Mouse (Mus musculus): ENCODE measurements at regions not wholly inside any gene's neighbourhood (a gene's known extent, or its start where the extent isn't known, plus 50 kb on each side); places are given as distances from the start of the nearest gene placed in this dataset.

- no peak for ATAC-seq (ENCODE audit: insufficient number of reproducible peaks, insufficient read depth, low FRiP score, low read depth)
Measured at GRCm38 (mm10) chr4:55741355-55741754, 209.1 kb upstream of the Klf4 start.

GRCm38 (mm10) chr4:55740062-55740461 is 207.8 kb upstream of the Klf4 start:
- no peak for ATAC-seq (ENCODE audit: insufficient number of reproducible peaks, insufficient read depth, low FRiP score, low read depth)
- Histone ChIP-seq H3K4me2 (ENCODE audit: low read length) (no peak overlapping the region), H3K27ac (replicated peaks in 1 of 2; ENCODE audit: control insufficient read depth in 1 of 2, insufficient read depth in 1 of 2, low read depth in 2 of 2, low read length in 2 of 2) (no peak overlapping the region), H3K27me3 (ENCODE audit: control insufficient read depth, insufficient read depth, low read length) (no peaks in the 10 kb centered on the region), H3K9me3 (ENCODE audit: control insufficient read depth, low read length) (0 out of 2 replicates have a peak, but pooled peaks cover 5% of the 10 kb centered on the region), H3K9ac (ENCODE audit: low read length) (no peak overlapping the region), H3K4me3 (ENCODE audit: control insufficient read depth in 1 of 2, insufficient read depth in 1 of 2, low read depth in 1 of 2, low read length in 2 of 2) (no peak overlapping the region), H3K36me3 (ENCODE audit: control insufficient read depth, insufficient read depth, low read length) (no peaks in the 10 kb centered on the region), H3K4me1 (ENCODE audit: control insufficient read depth in 2 of 2, insufficient read depth in 2 of 2, low read length in 2 of 2) (no peaks in the 10 kb centered on the region)
- 90% methylated on average over 15 of the region's 15 CpGs for WGBS

More at GRCm38 (mm10) chr4:55741355-55741754, 209.1 kb upstream of the Klf4 start:
- H3K27me3 ChIP-seq (ENCODE audit: control insufficient read depth, insufficient read depth, low read length) = no peaks in the 10 kb centered on the region
- no peaks in the 10 kb centered on the region for H3K4me1 ChIP-seq (ENCODE audit: control insufficient read depth in 2 of 2, insufficient read depth in 2 of 2, low read length in 2 of 2)
- H3K4me3 ChIP-seq (ENCODE audit: control insufficient read depth in 1 of 2, insufficient read depth in 1 of 2, low read depth in 1 of 2, low read length in 2 of 2) = no peak overlapping the region
- H3K9ac ChIP-seq (ENCODE audit: low read length) = no peak overlapping the region
- 82% methylated on average over 8 of the region's 8 CpGs for WGBS
- H3K4me2 ChIP-seq (ENCODE audit: low read length) = no peak overlapping the region
- H3K36me3 ChIP-seq (ENCODE audit: control insufficient read depth, insufficient read depth, low read length) = no peaks in the 10 kb centered on the region
- no peak overlapping the region for H3K27ac ChIP-seq (replicated peaks in 1 of 2; ENCODE audit: control insufficient read depth in 1 of 2, insufficient read depth in 1 of 2, low read depth in 2 of 2, low read length in 2 of 2)
- H3K9me3 ChIP-seq (ENCODE audit: control insufficient read depth, low read length) = 0 out of 2 replicates have a peak, but pooled peaks cover 5% of the 10 kb centered on the region

- no peak overlapping the region for H3K27ac ChIP-seq (replicated peaks in 1 of 2; ENCODE audit: control insufficient read depth in 1 of 2, insufficient read depth in 1 of 2, low read depth in 2 of 2, low read length in 2 of 2)
- no peak overlapping the region for H3K4me2 ChIP-seq (ENCODE audit: low read length)
- no peak for ATAC-seq (ENCODE audit: insufficient number of reproducible peaks, insufficient read depth, low FRiP score, low read depth)
- no peak overlapping the region for H3K4me3 ChIP-seq (ENCODE audit: control insufficient read depth in 1 of 2, insufficient read depth in 1 of 2, low read depth in 1 of 2, low read length in 2 of 2)
- no peaks in the 10 kb centered on the region for H3K4me1 ChIP-seq (ENCODE audit: control insufficient read depth in 2 of 2, insufficient read depth in 2 of 2, low read length in 2 of 2)
- H3K27me3 ChIP-seq (ENCODE audit: control insufficient read depth, insufficient read depth, low read length) = no peaks in the 10 kb centered on the region
- WGBS = 97% methylated on average over 1 of the region's 1 CpGs
- H3K9me3 ChIP-seq (ENCODE audit: control insufficient read depth, low read length) = 0 out of 2 replicates have a peak, but pooled peaks cover 5% of the 10 kb centered on the region
- no peak overlapping the region for H3K9ac ChIP-seq (ENCODE audit: low read length)
- no peaks in the 10 kb centered on the region for H3K36me3 ChIP-seq (ENCODE audit: control insufficient read depth, insufficient read depth, low read length)
Measured at GRCm38 (mm10) chr4:55738714-55739113, 206.4 kb upstream of the Klf4 start.

- 67% methylated on average over 3 of the region's 3 CpGs for WGBS
- H3K9me3 ChIP-seq (ENCODE audit: control insufficient read depth, low read length) = no peaks in the 10 kb centered on the region
- ATAC-seq (ENCODE audit: insufficient number of reproducible peaks, insufficient read depth, low FRiP score, low read depth) = no peak
- no peak overlapping the region for H3K4me3 ChIP-seq (ENCODE audit: control insufficient read depth in 1 of 2, insufficient read depth in 1 of 2, low read depth in 1 of 2, low read length in 2 of 2)
- H3K27ac ChIP-seq (replicated peaks in 1 of 2; ENCODE audit: control insufficient read depth in 1 of 2, insufficient read depth in 1 of 2, low read depth in 2 of 2, low read length in 2 of 2) = no peak overlapping the region
- no peaks in the 10 kb centered on the region for H3K36me3 ChIP-seq (ENCODE audit: control insufficient read depth, insufficient read depth, low read length)
- H3K4me1 ChIP-seq (ENCODE audit: control insufficient read depth in 2 of 2, insufficient read depth in 2 of 2, low read length in 2 of 2) = no peaks in the 10 kb centered on the region
- no peaks in the 10 kb centered on the region for H3K27me3 ChIP-seq (ENCODE audit: control insufficient read depth, insufficient read depth, low read length)
- no peak overlapping the region for H3K9ac ChIP-seq (ENCODE audit: low read length)
- no peak overlapping the region for H3K4me2 ChIP-seq (ENCODE audit: low read length)
Measured at GRCm38 (mm10) chr4:55735453-55735852, 203.2 kb upstream of the Klf4 start.

DNA sequence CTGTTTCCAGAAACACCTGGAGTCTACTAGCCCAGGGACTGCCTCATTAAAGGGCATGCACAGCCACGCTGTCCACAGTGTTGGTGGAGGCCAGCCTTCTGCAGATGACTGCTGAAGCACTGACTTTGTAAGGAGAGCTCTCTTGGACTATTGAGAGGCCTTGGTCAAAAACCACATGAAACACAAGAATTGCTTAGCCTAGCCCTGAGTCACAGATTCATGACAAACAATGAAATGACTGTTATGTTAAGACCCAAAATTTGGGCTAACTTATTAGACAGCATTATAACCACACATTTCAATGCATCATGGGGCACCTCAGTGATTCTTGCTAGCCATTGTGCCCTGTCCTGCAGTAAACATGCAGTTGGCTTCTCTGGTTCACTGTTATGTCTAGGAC is 202.1 kb upstream of the Klf4 start:
- Histone ChIP-seq H3K36me3 (ENCODE audit: control insufficient read depth, insufficient read depth, low read length) (no peaks in the 10 kb centered on the region), H3K27ac (replicated peaks in 1 of 2; ENCODE audit: control insufficient read depth in 1 of 2, insufficient read depth in 1 of 2, low read depth in 2 of 2, low read length in 2 of 2) (no peak overlapping the region), H3K4me1 (ENCODE audit: control insufficient read depth in 2 of 2, insufficient read depth in 2 of 2, low read length in 2 of 2) (no peaks in the 10 kb centered on the region), H3K9ac (ENCODE audit: low read length) (no peak overlapping the region), H3K27me3 (ENCODE audit: control insufficient read depth, insufficient read depth, low read length) (no peaks in the 10 kb centered on the region), H3K4me3 (ENCODE audit: control insufficient read depth in 1 of 2, insufficient read depth in 1 of 2, low read depth in 1 of 2, low read length in 2 of 2) (no peak overlapping the region), H3K9me3 (ENCODE audit: control insufficient read depth, low read length) (no peaks in the 10 kb centered on the region), H3K4me2 (ENCODE audit: low read length) (no peak overlapping the region)
- no peak for ATAC-seq (ENCODE audit: insufficient number of reproducible peaks, insufficient read depth, low FRiP score, low read depth)
- 64% methylated on average over 1 of the region's 1 CpGs for WGBS

DNA sequence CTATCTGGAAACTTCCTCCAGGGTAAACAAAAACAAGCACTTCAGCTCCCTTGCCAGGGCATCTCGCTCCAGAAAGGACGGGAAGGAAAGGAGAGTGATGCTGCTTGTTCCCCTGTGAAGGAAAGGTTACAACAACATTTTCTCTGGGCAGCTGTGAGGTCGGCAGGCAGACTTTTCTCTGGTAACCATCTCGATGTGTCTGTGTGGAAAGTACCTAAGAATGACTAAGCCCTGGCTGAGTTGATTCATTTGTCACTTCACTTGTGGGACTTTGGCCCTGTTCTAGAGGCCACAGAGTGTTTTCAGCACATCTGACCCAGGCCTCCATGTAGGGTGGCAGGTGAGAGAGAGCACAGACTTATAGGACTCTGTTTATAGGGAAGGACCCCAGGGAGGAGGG is 201.0 kb upstream of the Klf4 start:
- ATAC-seq (ENCODE audit: insufficient number of reproducible peaks, insufficient read depth, low FRiP score, low read depth) = no peak
- no peaks in the 10 kb centered on the region for H3K36me3 ChIP-seq (ENCODE audit: control insufficient read depth, insufficient read depth, low read length)
- no peaks in the 10 kb centered on the region for H3K9me3 ChIP-seq (ENCODE audit: control insufficient read depth, low read length)
- H3K4me2 ChIP-seq (ENCODE audit: low read length) = no peak overlapping the region
- no peak overlapping the region for H3K9ac ChIP-seq (ENCODE audit: low read length)
- 38% methylated on average over 4 of the region's 4 CpGs for WGBS
- no peaks in the 10 kb centered on the region for H3K4me1 ChIP-seq (ENCODE audit: control insufficient read depth in 2 of 2, insufficient read depth in 2 of 2, low read length in 2 of 2)
- no peaks in the 10 kb centered on the region for H3K27me3 ChIP-seq (ENCODE audit: control insufficient read depth, insufficient read depth, low read length)
- H3K4me3 ChIP-seq (ENCODE audit: control insufficient read depth in 1 of 2, insufficient read depth in 1 of 2, low read depth in 1 of 2, low read length in 2 of 2) = no peak overlapping the region
- no peak overlapping the region for H3K27ac ChIP-seq (replicated peaks in 1 of 2; ENCODE audit: control insufficient read depth in 1 of 2, insufficient read depth in 1 of 2, low read depth in 2 of 2, low read length in 2 of 2)

- Histone ChIP-seq H3K27me3 (ENCODE audit: control insufficient read depth, insufficient read depth, low read length) (no peaks in the 10 kb centered on the region), H3K4me3 (ENCODE audit: control insufficient read depth in 1 of 2, insufficient read depth in 1 of 2, low read depth in 1 of 2, low read length in 2 of 2) (no peak overlapping the region), H3K4me1 (ENCODE audit: control insufficient read depth in 2 of 2, insufficient read depth in 2 of 2, low read length in 2 of 2) (no peaks in the 10 kb centered on the region), H3K36me3 (ENCODE audit: control insufficient read depth, insufficient read depth, low read length) (no peaks in the 10 kb centered on the region), H3K9ac (ENCODE audit: low read length) (no peak overlapping the region), H3K4me2 (ENCODE audit: low read length) (no peak overlapping the region), H3K27ac (replicated peaks in 1 of 2; ENCODE audit: control insufficient read depth in 1 of 2, insufficient read depth in 1 of 2, low read depth in 2 of 2, low read length in 2 of 2) (no peak overlapping the region), H3K9me3 (ENCODE audit: control insufficient read depth, low read length) (no peaks in the 10 kb centered on the region)
- 64% methylated on average over 4 of the region's 4 CpGs for WGBS
- no peak for ATAC-seq (ENCODE audit: insufficient number of reproducible peaks, insufficient read depth, low FRiP score, low read depth)
Measured at GRCm38 (mm10) chr4:55732006-55732405, 199.7 kb upstream of the Klf4 start.

DNA sequence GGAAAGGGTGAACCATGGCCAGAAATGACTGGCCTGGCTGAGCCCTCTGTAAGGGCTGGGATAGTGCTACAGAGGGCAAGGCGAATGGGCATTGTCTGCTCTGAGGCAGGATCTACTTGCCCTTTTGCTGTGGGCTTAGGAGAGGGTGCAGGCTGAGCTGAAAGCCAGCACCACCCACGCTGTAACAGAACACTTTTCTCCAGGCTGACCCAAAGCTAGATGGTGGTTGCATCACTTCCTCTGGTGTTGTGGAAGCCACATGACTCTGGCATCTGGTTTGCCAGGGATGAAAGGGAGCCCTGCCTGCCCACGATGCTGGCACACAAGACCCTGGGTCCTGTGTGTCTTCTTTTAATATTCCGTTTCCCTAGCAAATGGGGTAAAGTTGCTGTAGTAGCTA is 198.0 kb upstream of the Klf4 start:
- 72% methylated on average over 4 of the region's 4 CpGs for WGBS
- no peak overlapping the region for H3K4me3 ChIP-seq (ENCODE audit: control insufficient read depth in 1 of 2, insufficient read depth in 1 of 2, low read depth in 1 of 2, low read length in 2 of 2)

More for the DNA sequence above, 198.0 kb upstream of the Klf4 start:
- ATAC-seq (ENCODE audit: insufficient number of reproducible peaks, insufficient read depth, low FRiP score, low read depth) = no peak
- Histone ChIP-seq H3K9me3 (ENCODE audit: control insufficient read depth, low read length) (no peaks in the 10 kb centered on the region), H3K9ac (ENCODE audit: low read length) (no peak overlapping the region), H3K27me3 (ENCODE audit: control insufficient read depth, insufficient read depth, low read length) (no peaks in the 10 kb centered on the region), H3K27ac (replicated peaks in 1 of 2; ENCODE audit: control insufficient read depth in 1 of 2, insufficient read depth in 1 of 2, low read depth in 2 of 2, low read length in 2 of 2) (no peak overlapping the region), H3K4me2 (ENCODE audit: low read length) (no peak overlapping the region), H3K4me1 (ENCODE audit: control insufficient read depth in 2 of 2, insufficient read depth in 2 of 2, low read length in 2 of 2) (no peaks in the 10 kb centered on the region), H3K36me3 (ENCODE audit: control insufficient read depth, insufficient read depth, low read length) (no peaks in the 10 kb centered on the region)
